Mouse (Mus musculus): ENCODE measurements at regions not wholly inside any gene's neighbourhood (a gene's known extent, or its start where the extent isn't known, plus 50 kb on each side); places are given as distances from the start of the nearest gene placed in this dataset.

DNA sequence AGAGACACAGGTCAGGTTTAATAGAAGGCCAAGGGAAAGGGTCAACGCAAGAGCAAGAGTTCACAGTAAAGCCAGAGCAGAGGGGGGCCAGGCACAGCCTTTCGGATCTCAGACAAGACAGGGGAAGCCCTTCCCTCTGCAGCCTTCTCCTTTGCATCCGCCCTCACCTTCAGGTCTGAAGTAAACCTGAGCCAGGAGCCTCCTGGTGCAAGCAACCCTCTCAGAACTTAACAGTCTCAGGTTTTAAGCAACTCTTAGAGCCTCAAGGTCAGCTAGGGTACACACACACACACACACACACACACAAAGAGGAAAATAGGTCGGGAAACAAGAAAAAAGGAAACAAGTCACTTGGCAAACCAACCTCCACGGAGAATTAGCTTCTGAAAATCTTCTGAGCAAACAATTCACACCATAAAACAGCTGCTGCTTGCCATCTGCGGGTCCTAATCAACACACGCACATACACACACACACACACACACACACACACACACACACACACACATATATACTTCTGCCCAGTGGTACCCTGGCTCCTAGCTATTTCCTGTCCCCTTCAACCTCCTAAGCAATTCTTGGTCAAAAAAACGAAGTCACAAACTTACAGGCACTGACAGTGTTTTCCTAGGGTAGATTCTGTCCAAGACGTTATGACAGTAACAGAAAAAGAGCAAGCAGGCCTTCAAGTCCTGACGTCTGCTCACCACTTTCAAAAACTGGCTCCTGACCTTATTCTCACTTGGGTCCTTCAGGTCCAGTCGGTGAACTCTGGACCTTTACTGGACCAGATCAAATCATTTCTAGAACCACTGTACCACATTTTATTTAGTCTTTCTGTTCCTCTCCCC lies 196.4 kb downstream of the Sox4 start:
- TF ChIP-seq GABPA (IDR thresholded peaks at IDR 0.05; ENCODE audit: insufficient replicate concordance, low read depth, low read length) (no peak), NELFE (IDR thresholded peaks at IDR 0.05; ENCODE audit: low read depth, low read length) (no peak), CTCF (conservative IDR thresholded peaks at IDR 0.05 in 1 of 2, IDR thresholded peaks at IDR 0.05 in 1 of 2; ENCODE audit: low read depth in 2 of 2, low read length in 2 of 2) (no peak), SMC3 (IDR thresholded peaks at IDR 0.05; ENCODE audit: low read depth, low read length) (no peak), POLR2A (IDR thresholded peaks at IDR 0.05; ENCODE audit: low read depth, low read length) (no peak), EP300 (IDR thresholded peaks at IDR 0.05; ENCODE audit: low read length) (no peak), USF1 (IDR thresholded peaks at IDR 0.05; ENCODE audit: low read depth, low read length) (no peak), JUN (IDR thresholded peaks at IDR 0.05; ENCODE audit: insufficient read depth, low read depth, low read length) (no peak), POLR2AphosphoS2 (IDR thresholded peaks at IDR 0.05; ENCODE audit: low read depth, low read length) (no peak), HCFC1 (IDR thresholded peaks at IDR 0.05; ENCODE audit: low read depth, low read length) (no peak), KAT2A (IDR thresholded peaks at IDR 0.05; ENCODE audit: insufficient replicate concordance, low read length) (no peak), RAD21 (IDR thresholded peaks at IDR 0.05; ENCODE audit: low read depth, low read length) (no peak), ZKSCAN1 (IDR thresholded peaks at IDR 0.05; ENCODE audit: borderline replicate concordance, low read depth, low read length) (no peak), USF2 (conservative IDR thresholded peaks at IDR 0.05; ENCODE audit: low read depth, low read length) (no peak)

Measured in CH12.LX (cell line).